Mouse (Mus musculus): ENCODE measurements at regions not wholly inside any gene's neighbourhood (a gene's known extent, or its start where the extent isn't known, plus 50 kb on each side); places are given as distances from the start of the nearest gene placed in this dataset.

GRCm38 (mm10) chr15:36427334-36427733 lies 580.2 kb downstream of the Zfp706 start:
- Histone ChIP-seq H3K27ac (ENCODE audit: low read depth, low read length) (no peak overlapping the region), H3K4me1 (ENCODE audit: control insufficient read depth, insufficient read depth, low read length) (peaks cover 7% of the 10 kb centered on the region), H3K9me3 (replicated peaks; ENCODE audit: control insufficient read depth, low read length) (no peaks in the 10 kb centered on the region), H3K4me2 (no peak overlapping the region), H3K36me3 (ENCODE audit: control insufficient read depth, insufficient read depth, low read length) (no peaks in the 10 kb centered on the region), H3K27me3 (ENCODE audit: control insufficient read depth, insufficient read depth, low read length) (no peaks in the 10 kb centered on the region), H3K4me3 (ENCODE audit: low read depth, low read length) (no peak overlapping the region), H3K9ac (ENCODE audit: low read depth, low read length) (no peak overlapping the region)
- ATAC-seq (replicated peaks; ENCODE audit: insufficient number of reproducible peaks, low FRiP score, low TSS enrichment): no peak
- 51% methylated on average over 4 of the region's 4 CpGs for WGBS (ENCODE audit: insufficient replicate concordance)

- Histone ChIP-seq H3K27me3 (ENCODE audit: control insufficient read depth, insufficient read depth, low read length) (no peaks in the 10 kb centered on the region), H3K4me2 (no peak overlapping the region), H3K4me3 (ENCODE audit: low read depth, low read length) (no peak overlapping the region), H3K36me3 (ENCODE audit: control insufficient read depth, insufficient read depth, low read length) (no peaks in the 10 kb centered on the region), H3K27ac (ENCODE audit: low read depth, low read length) (no peak overlapping the region), H3K9ac (ENCODE audit: low read depth, low read length) (no peak overlapping the region), H3K4me1 (ENCODE audit: control insufficient read depth, insufficient read depth, low read length) (peaks cover 7% of the 10 kb centered on the region), H3K9me3 (replicated peaks; ENCODE audit: control insufficient read depth, low read length) (no peaks in the 10 kb centered on the region)
- WGBS (ENCODE audit: insufficient replicate concordance): 56% methylated on average over 8 of the region's 8 CpGs
- no peak for ATAC-seq (replicated peaks; ENCODE audit: insufficient number of reproducible peaks, low FRiP score, low TSS enrichment)
Measured at GRCm38 (mm10) chr15:36425902-36426301, 581.7 kb downstream of the Zfp706 start.

GRCm38 (mm10) chr15:36424047-36424446 lies 583.5 kb downstream of the Zfp706 start:
- ATAC-seq (replicated peaks; ENCODE audit: insufficient number of reproducible peaks, low FRiP score, low TSS enrichment): no peak
- no peak overlapping the region for H3K4me2 ChIP-seq
- peaks cover 10% of the 10 kb centered on the region for H3K4me1 ChIP-seq (ENCODE audit: control insufficient read depth, insufficient read depth, low read length)
- H3K27ac ChIP-seq (ENCODE audit: low read depth, low read length): no peak overlapping the region
- H3K9ac ChIP-seq (ENCODE audit: low read depth, low read length): no peak overlapping the region
- H3K9me3 ChIP-seq (replicated peaks; ENCODE audit: control insufficient read depth, low read length): no peaks in the 10 kb centered on the region
- H3K27me3 ChIP-seq (ENCODE audit: control insufficient read depth, insufficient read depth, low read length): no peaks in the 10 kb centered on the region
- 65% methylated on average over 8 of the region's 8 CpGs for WGBS (ENCODE audit: insufficient replicate concordance)
- no peaks in the 10 kb centered on the region for H3K36me3 ChIP-seq (ENCODE audit: control insufficient read depth, insufficient read depth, low read length)
- no peak overlapping the region for H3K4me3 ChIP-seq (ENCODE audit: low read depth, low read length)

- no peak overlapping the region for H3K4me3 ChIP-seq (ENCODE audit: low read depth, low read length)
- H3K9ac ChIP-seq (ENCODE audit: low read depth, low read length): no peak overlapping the region
- no peaks in the 10 kb centered on the region for H3K36me3 ChIP-seq (ENCODE audit: control insufficient read depth, insufficient read depth, low read length)
- no peaks in the 10 kb centered on the region for H3K27me3 ChIP-seq (ENCODE audit: control insufficient read depth, insufficient read depth, low read length)
- no peak for ATAC-seq (replicated peaks; ENCODE audit: insufficient number of reproducible peaks, low FRiP score, low TSS enrichment)
- H3K27ac ChIP-seq (ENCODE audit: low read depth, low read length): no peak overlapping the region
- peaks cover 10% of the 10 kb centered on the region for H3K4me1 ChIP-seq (ENCODE audit: control insufficient read depth, insufficient read depth, low read length)
- H3K4me2 ChIP-seq: no peak overlapping the region
- 65% methylated on average over 3 of the region's 3 CpGs for WGBS (ENCODE audit: insufficient replicate concordance)
- H3K9me3 ChIP-seq (replicated peaks; ENCODE audit: control insufficient read depth, low read length): no peaks in the 10 kb centered on the region
Measured at GRCm38 (mm10) chr15:36422781-36423180, 584.8 kb downstream of the Zfp706 start.

GRCm38 (mm10) chr15:36419943-36420480 lies 587.6 kb downstream of the Zfp706 start:
- H3K27me3 ChIP-seq (ENCODE audit: control insufficient read depth, insufficient read depth, low read length): no peaks in the 10 kb centered on the region
- no peaks in the 10 kb centered on the region for H3K36me3 ChIP-seq (ENCODE audit: control insufficient read depth, insufficient read depth, low read length)
- no peak for ATAC-seq (replicated peaks; ENCODE audit: insufficient number of reproducible peaks, low FRiP score, low TSS enrichment)
- H3K4me3 ChIP-seq (ENCODE audit: low read depth, low read length): no peak overlapping the region
- H3K9me3 ChIP-seq (replicated peaks; ENCODE audit: control insufficient read depth, low read length): no peaks in the 10 kb centered on the region
- no peak overlapping the region for H3K4me2 ChIP-seq
- no peak overlapping the region for H3K27ac ChIP-seq (ENCODE audit: low read depth, low read length)
- no peak overlapping the region for H3K9ac ChIP-seq (ENCODE audit: low read depth, low read length)
- peaks cover 3% of the 10 kb centered on the region; the same call in 1 of the 2 replicates for H3K4me1 ChIP-seq (ENCODE audit: control insufficient read depth, insufficient read depth, low read length)
- 58% methylated on average over 7 of the region's 7 CpGs for WGBS (ENCODE audit: insufficient replicate concordance)

GRCm38 (mm10) chr15:36417426-36417825 lies 590.1 kb downstream of the Zfp706 start:
- no peak overlapping the region for H3K4me2 ChIP-seq
- no peaks in the 10 kb centered on the region for H3K27me3 ChIP-seq (ENCODE audit: control insufficient read depth, insufficient read depth, low read length)
- H3K9me3 ChIP-seq (replicated peaks; ENCODE audit: control insufficient read depth, low read length): no peaks in the 10 kb centered on the region
- no peak overlapping the region for H3K9ac ChIP-seq (ENCODE audit: low read depth, low read length)
- 60% methylated on average over 3 of the region's 3 CpGs for WGBS (ENCODE audit: insufficient replicate concordance)
- H3K36me3 ChIP-seq (ENCODE audit: control insufficient read depth, insufficient read depth, low read length): no peaks in the 10 kb centered on the region
- 0 out of 2 replicates have a peak, but pooled peaks cover 3% of the 10 kb centered on the region for H3K4me1 ChIP-seq (ENCODE audit: control insufficient read depth, insufficient read depth, low read length)
- no peak for ATAC-seq (replicated peaks; ENCODE audit: insufficient number of reproducible peaks, low FRiP score, low TSS enrichment)
- H3K4me3 ChIP-seq (ENCODE audit: low read depth, low read length): no peak overlapping the region
- no peak overlapping the region for H3K27ac ChIP-seq (ENCODE audit: low read depth, low read length)

GRCm38 (mm10) chr15:36415552-36416249 lies 591.9 kb downstream of the Zfp706 start:
- Histone ChIP-seq H3K9ac (ENCODE audit: low read depth, low read length) (no peak overlapping the region), H3K27me3 (ENCODE audit: control insufficient read depth, insufficient read depth, low read length) (no peaks in the 10 kb centered on the region), H3K4me1 (ENCODE audit: control insufficient read depth, insufficient read depth, low read length) (0 out of 2 replicates have a peak, but pooled peaks cover 3% of the 10 kb centered on the region), H3K27ac (ENCODE audit: low read depth, low read length) (no peak overlapping the region), H3K4me2 (no peak overlapping the region), H3K9me3 (replicated peaks; ENCODE audit: control insufficient read depth, low read length) (no peaks in the 10 kb centered on the region), H3K36me3 (ENCODE audit: control insufficient read depth, insufficient read depth, low read length) (no peaks in the 10 kb centered on the region), H3K4me3 (ENCODE audit: low read depth, low read length) (no peak overlapping the region)
- WGBS (ENCODE audit: insufficient replicate concordance): 75% methylated on average over 5 of the region's 5 CpGs
- ATAC-seq (replicated peaks; ENCODE audit: insufficient number of reproducible peaks, low FRiP score, low TSS enrichment): no peak

- no peak overlapping the region for H3K4me2 ChIP-seq
- H3K27ac ChIP-seq (ENCODE audit: low read depth, low read length): no peak overlapping the region
- 88% methylated on average over 3 of the region's 3 CpGs for WGBS (ENCODE audit: insufficient replicate concordance)
- no peak for ATAC-seq (replicated peaks; ENCODE audit: insufficient number of reproducible peaks, low FRiP score, low TSS enrichment)
- H3K9ac ChIP-seq (ENCODE audit: low read depth, low read length): no peak overlapping the region
- no peaks in the 10 kb centered on the region for H3K4me1 ChIP-seq (ENCODE audit: control insufficient read depth, insufficient read depth, low read length)
- no peaks in the 10 kb centered on the region for H3K27me3 ChIP-seq (ENCODE audit: control insufficient read depth, insufficient read depth, low read length)
- H3K4me3 ChIP-seq (ENCODE audit: low read depth, low read length): no peak overlapping the region
- H3K36me3 ChIP-seq (ENCODE audit: control insufficient read depth, insufficient read depth, low read length): no peaks in the 10 kb centered on the region
- no peaks in the 10 kb centered on the region for H3K9me3 ChIP-seq (replicated peaks; ENCODE audit: control insufficient read depth, low read length)
Measured at GRCm38 (mm10) chr15:36412016-36412415, 595.6 kb downstream of the Zfp706 start.

GRCm38 (mm10) chr15:36405446-36405845 lies 602.1 kb downstream of the Zfp706 start:
- WGBS (ENCODE audit: insufficient replicate concordance): 71% methylated on average over 3 of the region's 3 CpGs
- H3K27ac ChIP-seq (ENCODE audit: low read depth, low read length): no peak overlapping the region
- no peaks in the 10 kb centered on the region for H3K4me1 ChIP-seq (ENCODE audit: control insufficient read depth, insufficient read depth, low read length)
- no peak overlapping the region for H3K4me3 ChIP-seq (ENCODE audit: low read depth, low read length)
- no peaks in the 10 kb centered on the region for H3K27me3 ChIP-seq (ENCODE audit: control insufficient read depth, insufficient read depth, low read length)
- ATAC-seq (replicated peaks; ENCODE audit: insufficient number of reproducible peaks, low FRiP score, low TSS enrichment): no peak
- H3K4me2 ChIP-seq: no peak overlapping the region
- H3K9ac ChIP-seq (ENCODE audit: low read depth, low read length): no peak overlapping the region
- no peaks in the 10 kb centered on the region for H3K36me3 ChIP-seq (ENCODE audit: control insufficient read depth, insufficient read depth, low read length)
- no peaks in the 10 kb centered on the region for H3K9me3 ChIP-seq (replicated peaks; ENCODE audit: control insufficient read depth, low read length)
